Comparison of ENCODE assay signal across 25 mouse cellular contexts in the genomic region with DNA sequence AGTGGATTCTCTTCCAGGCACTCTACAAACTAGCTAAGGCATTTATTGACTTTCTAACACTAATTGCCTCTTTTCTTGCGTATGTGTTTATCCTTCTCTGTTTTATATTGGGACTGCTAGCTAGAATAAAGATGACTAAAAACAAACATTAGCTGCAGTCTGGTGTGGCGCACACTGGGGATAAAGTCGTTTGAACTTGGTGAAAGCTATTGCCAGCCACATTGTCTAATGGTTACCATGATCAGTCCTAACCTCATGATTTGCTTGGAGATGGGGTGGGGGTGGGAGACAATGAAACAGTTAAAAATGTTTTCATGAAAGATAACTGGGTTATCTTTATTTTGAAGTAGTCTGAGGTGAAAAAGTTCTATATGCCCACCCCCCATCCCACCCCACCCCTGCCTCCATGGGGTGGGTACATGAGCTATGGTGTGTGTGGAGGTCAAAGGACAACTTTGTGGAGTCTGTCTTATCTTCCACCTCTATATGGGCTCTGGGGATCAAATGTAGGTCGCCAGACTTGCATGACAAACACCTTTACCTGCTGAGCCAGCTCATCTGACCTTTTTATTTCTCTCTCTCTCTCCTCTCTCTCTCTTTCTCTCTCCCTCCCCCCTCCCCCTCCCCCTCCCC.
"Had no signal": no experiment of that assay in that cellular context is flagged by ENCODE, and none has a peak within 500 bp of the region (broad histone marks: within the 10 kb centered on the region; RNA-seq: fewer than 3 reads in every experiment).

No protein-coding gene starts in this region.

- H3K27ac ChIP-seq: heart, adult 2 months; heart, embryonic 10.5 days; hindbrain, embryonic 10.5 days; hindbrain, embryonic 12.5 days; hindbrain, embryonic 14.5 days; limb, embryonic 10.5 days had no signal

- H3K36me3 ChIP-seq: heart, embryonic 10.5 days; heart, embryonic 12.5 days; hindbrain, embryonic 10.5 days; hindbrain, embryonic 12.5 days; limb, embryonic 10.5 days; limb, embryonic 12.5 days had no signal

- H3K4me3 ChIP-seq: gastrocnemius, adult 2 months; heart, adult 2 months; heart, embryonic 10.5 days; heart, embryonic 12.5 days; hindbrain, embryonic 10.5 days; hindbrain, embryonic 12.5 days; layer of hippocampus, adult 2 months; left cerebral cortex, adult 2 months; limb, embryonic 10.5 days; limb, embryonic 12.5 days had no signal

- ATAC-seq: forebrain, embryonic 16.5 days; hindbrain, embryonic 16.5 days; inflammation-experienced regulatory T-cells, adult 6 months had no signal

- H3K4me1 ChIP-seq: hindbrain, embryonic 10.5 days had no signal

- H3K4me2 ChIP-seq: heart, embryonic 12.5 days; hindbrain, embryonic 12.5 days; hindbrain, embryonic 14.5 days; limb, embryonic 12.5 days; liver, embryonic 11.5 days had no signal

- H3K27me3 ChIP-seq: heart, embryonic 12.5 days; hindbrain, embryonic 12.5 days; limb, embryonic 12.5 days had no signal

- H3K9me3 ChIP-seq: heart, embryonic 10.5 days; heart, embryonic 12.5 days; hindbrain, embryonic 12.5 days; limb, embryonic 10.5 days had no signal

- DNase-seq: gastrocnemius, adult 2 months; gastrocnemius, postnatal 10 days; gastrocnemius, postnatal 25 days; heart, adult 2 months; heart, postnatal 10 days; heart, postnatal 4 days; kidney, adult 18-20 months; kidney, adult 8-10 months; kidney, postnatal 10 days; kidney, postnatal 25 days; kidney, postnatal 4 days; liver had no signal

- H3K9ac ChIP-seq: heart, embryonic 12.5 days; hindbrain, embryonic 12.5 days; hindbrain, embryonic 14.5 days; limb, embryonic 12.5 days had no signal
